Mouse (Mus musculus) kidney, embryonic 14.5 days (tissue): ENCODE results near the gene Twnk. TPM values are rescaled to one million over a fixed set of nuclear protein-coding genes. Genes with fewer than 3 reads are reported as not detected.

Experiments used
- ATAC-seq: fragments of 200-750 bp; cut with Nextera tagmentation; 2 replicates; pipeline ENCODE4 v1.8.0; 2017; ENCODE audit warnings: moderate number of reproducible peaks, mild to moderate bottlenecking, moderate TSS enrichment, moderate library complexity; ENCODE audit not compliant: low FRiP score, low TSS enrichment
- H3K27ac ChIP-seq: fragments of 300-500 bp; sonication (generic); 2 replicates; pipeline ENCODE4 v1.5.1; 2014; ENCODE audit warnings: low read depth, mild to moderate bottlenecking, low read length, moderate library complexity, mixed read lengths
- H3K27me3 ChIP-seq: fragments of 300-500 bp; sonication (generic); 2 replicates; pipeline ENCODE4 v1.6.1; 2014; ENCODE audit warnings: mild to moderate bottlenecking, low read length; ENCODE audit not compliant: control insufficient read depth, insufficient read depth
- H3K36me3 ChIP-seq: fragments of 300-500 bp; sonication (generic); 2 replicates; pipeline ENCODE4 v1.6.1; 2014; ENCODE audit warnings: low read length, mixed read lengths; ENCODE audit not compliant: control insufficient read depth, insufficient read depth
- H3K4me1 ChIP-seq: fragments of 300-500 bp; sonication (generic); 2 replicates; pipeline ENCODE4 v1.6.1; 2014; ENCODE audit warnings: low read length, mixed read lengths; ENCODE audit not compliant: control insufficient read depth, insufficient read depth
- H3K4me2 ChIP-seq: fragments of 300-500 bp; sonication (generic); replicated peaks from 2 replicates; pipeline ENCODE4 v1.6.1; 2014; ENCODE audit warnings: low read depth, mild to moderate bottlenecking, low read length
- H3K4me3 ChIP-seq: fragments of 300-500 bp; sonication (generic); 2 replicates; pipeline ENCODE4 v1.5.1; 2014; ENCODE audit warnings: mild to moderate bottlenecking, low read length
- H3K9ac ChIP-seq: fragments of 300-500 bp; sonication (generic); 2 replicates; pipeline ENCODE4 v1.6.1; 2014; ENCODE audit warnings: low read depth, mild to moderate bottlenecking, low read length, moderate library complexity
- H3K9me3 ChIP-seq: fragments of 300-500 bp; sonication (generic); 2 replicates; pipeline ENCODE4 v1.6.1; 2016; ENCODE audit warnings: low read length; ENCODE audit not compliant: control insufficient read depth
- WGBS: fragments of 180-500 bp; shearing (Covaris S2); extraction: QIAGEN DNeasy Blood & Tissue Kit; methylation state at CpG from one replicate; pipeline ENCODE4 v1.1.7; 2014; 5-methylcytosine and 5-hydroxymethylcytosine counted together
- polyA plus RNA-seq: library from polyadenylated mRNA; unstranded; fragments of >200 nt; fragmentation: Nextera tagmentation; extraction: Ambion mirVana; gene quantifications from 2 replicates; pipeline ENCODE4 v1.2.1, GENCODE M21; 2014

The Twnk gene
- polyA plus RNA-seq, 1 experiment from 2014 or later: 19.6 TPM

GRCm38 (mm10) chr19:44984420-44984819, 21.0 kb upstream of the Twnk start:
- H3K9ac ChIP-seq: no peak overlapping the region
- no peak overlapping the region for H3K27ac ChIP-seq
- ATAC-seq: no peak
- H3K36me3 ChIP-seq: peaks cover 35% of the 10 kb centered on the region
- WGBS: 94% methylated on average over 4 of the region's 4 CpGs
- H3K4me2 ChIP-seq: no peak overlapping the region
- no peaks in the 10 kb centered on the region for H3K27me3 ChIP-seq
- peaks cover 9% of the 10 kb centered on the region for H3K4me1 ChIP-seq
- no peaks in the 10 kb centered on the region for H3K9me3 ChIP-seq
- no peak overlapping the region for H3K4me3 ChIP-seq

GRCm38 (mm10) chr19:44985159-44985988, 20.1 kb upstream of the Twnk start:
- no peak overlapping the region for H3K27ac ChIP-seq
- H3K36me3 ChIP-seq: peaks cover 25% of the 10 kb centered on the region
- H3K9ac ChIP-seq: no peak overlapping the region
- ATAC-seq: no peak
- H3K9me3 ChIP-seq: no peaks in the 10 kb centered on the region
- H3K4me3 ChIP-seq: no peak overlapping the region
- H3K4me2 ChIP-seq: no peak overlapping the region
- H3K27me3 ChIP-seq: no peaks in the 10 kb centered on the region
- H3K4me1 ChIP-seq: peaks cover 17% of the 10 kb centered on the region
- 49% methylated on average over 5 of the region's 5 CpGs for WGBS

DNA sequence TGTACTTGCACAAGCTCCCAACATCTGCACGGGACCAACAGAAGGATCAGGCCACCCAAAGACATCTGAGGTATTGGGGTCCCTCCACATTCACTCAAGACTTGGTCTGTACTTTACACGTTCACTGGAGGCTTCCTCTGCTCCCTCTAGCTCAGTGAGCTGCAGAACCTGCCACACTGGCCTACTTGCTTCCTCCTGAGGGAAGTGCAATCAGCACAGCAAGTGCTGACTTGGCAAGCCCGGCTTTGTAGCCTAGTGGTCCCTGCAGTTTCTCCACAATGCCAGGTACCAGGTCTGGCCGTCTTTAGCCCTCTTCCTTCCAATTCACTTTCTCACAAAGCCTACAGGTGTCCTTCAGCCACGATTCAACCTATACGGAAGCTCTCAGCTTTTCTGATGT, 18.5 kb upstream of the Twnk start:
- Histone ChIP-seq H3K27ac (no peak overlapping the region), H3K4me2 (no peak overlapping the region), H3K4me3 (no peak overlapping the region), H3K9me3 (no peaks in the 10 kb centered on the region), H3K36me3 (peaks cover 13% of the 10 kb centered on the region; the same call in 1 of the 2 replicates), H3K4me1 (peaks cover 32% of the 10 kb centered on the region), H3K27me3 (no peaks in the 10 kb centered on the region), H3K9ac (no peak overlapping the region)
- ATAC-seq: no peak
- WGBS: 76% methylated on average over 6 of the region's 6 CpGs

- no peak overlapping the region for H3K27ac ChIP-seq
Observed at GRCm38 (mm10) chr19:44987851-44988250, 17.6 kb upstream of the Twnk start.

GRCm38 (mm10) chr19:44988321-44988720, 17.1 kb upstream of the Twnk start:
- Histone ChIP-seq H3K9me3 (no peaks in the 10 kb centered on the region), H3K9ac (peak overlapping the region; percentile 74; the same call in 1 of the 2 replicates), H3K27ac (no peak overlapping the region), H3K4me3 (peak overlapping the region; percentile 75), H3K27me3 (no peaks in the 10 kb centered on the region), H3K36me3 (peaks cover 7% of the 10 kb centered on the region; the same call in 1 of the 2 replicates), H3K4me1 (peaks cover 37% of the 10 kb centered on the region), H3K4me2 (peak overlapping the region; percentile 99)
- ATAC-seq: no peak
- WGBS: 17% methylated on average over 9 of the region's 9 CpGs

More at GRCm38 (mm10) chr19:44987851-44988250, 17.6 kb upstream of the Twnk start:
- Histone ChIP-seq H3K4me2 (no peak overlapping the region), H3K9ac (no peak overlapping the region), H3K4me1 (peaks cover 37% of the 10 kb centered on the region), H3K27me3 (no peaks in the 10 kb centered on the region), H3K36me3 (peaks cover 12% of the 10 kb centered on the region; the same call in 1 of the 2 replicates), H3K9me3 (no peaks in the 10 kb centered on the region), H3K4me3 (no peak overlapping the region)
- no peak for ATAC-seq
- 54% methylated on average over 6 of the region's 6 CpGs for WGBS

DNA sequence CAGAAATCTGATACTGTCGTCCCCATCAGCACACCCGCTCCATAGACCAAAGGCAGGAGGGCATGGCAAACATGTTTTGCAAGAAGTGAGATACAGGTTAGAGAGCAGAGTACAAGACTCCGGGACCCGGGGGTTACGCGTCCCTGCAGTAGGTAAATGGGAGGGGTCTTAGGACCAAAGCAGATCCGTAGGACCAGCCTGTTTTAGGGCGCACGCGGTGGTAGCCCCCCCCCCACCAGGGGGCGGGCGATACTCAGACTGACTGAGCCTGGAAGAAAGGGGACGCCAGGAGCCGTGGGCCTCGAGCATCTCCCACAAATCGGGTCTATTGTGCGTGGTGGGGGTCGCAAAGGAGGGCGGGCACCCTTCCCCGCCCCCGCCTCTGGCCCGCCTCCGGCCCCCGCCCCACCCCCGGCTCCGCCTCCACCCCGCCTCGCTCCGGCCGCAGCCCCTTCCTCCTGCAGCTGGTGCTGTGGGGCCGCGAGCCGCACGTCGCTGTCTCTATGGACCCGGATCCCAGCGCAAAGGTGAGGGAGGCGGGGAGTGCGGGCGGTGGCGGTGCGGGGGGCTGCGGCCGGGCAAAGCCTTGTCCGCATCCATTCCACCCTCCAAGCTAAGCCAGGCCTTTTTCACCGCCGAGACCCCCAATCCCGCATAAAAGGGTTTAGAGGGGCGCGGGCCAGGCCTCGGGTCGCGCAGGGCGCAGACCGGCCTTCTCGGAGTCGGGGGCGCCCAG, 16.5 kb upstream of the Twnk start, which contains the start of gene Sema4g:
Gene Sema4g (plus strand): TSS at position 271 of the 736 bp plus-strand sequence.
- no peaks in the 10 kb centered on the region for H3K9me3 ChIP-seq
- under 1% methylated on average over 53 of the region's 58 CpGs for WGBS
- H3K9ac ChIP-seq: peak within 1 kb of the TSS; percentile 74
- ATAC-seq: peak; percentile 63
- no peaks in the 10 kb centered on the region for H3K27me3 ChIP-seq
- H3K4me1 ChIP-seq: peaks cover 37% of the 10 kb centered on the region
- H3K4me2 ChIP-seq: peak within 1 kb of the TSS; percentile 99
- H3K4me3 ChIP-seq: peak within 1 kb of the TSS; percentile 75
- H3K27ac ChIP-seq: no peak within 1 kb of the TSS
- peaks cover 4% of the 10 kb centered on the region; the same call in 1 of the 2 replicates for H3K36me3 ChIP-seq

DNA sequence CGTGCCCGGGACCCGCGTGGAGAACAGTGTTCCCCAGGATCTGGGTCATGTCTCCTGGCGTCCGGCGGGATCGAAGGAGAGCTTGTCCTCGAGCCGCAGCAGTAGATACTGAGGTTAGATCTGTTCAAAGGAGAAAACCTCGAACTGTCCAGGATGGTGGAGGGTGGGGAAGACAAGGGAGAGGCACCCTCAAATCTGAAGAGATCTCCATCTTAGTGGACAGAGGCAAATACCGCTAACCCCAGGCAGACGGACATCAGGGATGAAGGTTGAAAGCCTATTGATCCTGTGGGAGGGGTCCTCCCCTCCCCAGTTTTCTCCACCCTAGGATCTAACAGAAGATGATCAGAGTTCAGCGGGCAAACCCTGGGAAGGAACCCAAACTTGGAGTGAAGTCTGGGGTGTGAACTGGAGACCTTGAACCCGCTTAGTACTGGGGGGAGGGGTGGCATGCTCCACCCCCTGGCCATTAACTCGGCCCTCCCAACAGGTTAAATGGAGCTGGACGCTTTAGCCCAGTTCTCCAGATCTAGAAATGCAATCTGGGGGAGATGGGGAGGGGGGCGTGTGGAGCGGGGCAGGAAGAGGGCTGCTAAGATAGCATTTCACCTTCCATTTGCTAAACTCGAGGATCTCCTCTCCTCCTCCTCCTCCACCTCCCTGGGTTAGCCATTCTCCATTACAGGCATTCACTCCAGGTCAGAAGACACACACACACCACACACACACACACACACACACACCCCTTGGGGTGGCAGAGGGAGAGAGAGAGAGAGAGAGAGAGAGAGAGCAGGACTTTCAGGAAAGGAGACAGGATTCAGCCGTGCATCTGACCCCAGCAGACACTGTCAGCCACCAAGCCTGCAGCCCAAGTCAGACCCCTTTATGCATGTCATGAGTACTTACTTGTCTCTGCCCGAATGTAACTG, 15.6 kb upstream of the Twnk start:
- Histone ChIP-seq H3K4me2 (peak overlapping the region; percentile 99), H3K4me3 (peak overlapping the region; percentile 75), H3K27ac (no peak overlapping the region), H3K9ac (peak overlapping the region; percentile 74), H3K9me3 (no peaks in the 10 kb centered on the region), H3K4me1 (peaks cover 37% of the 10 kb centered on the region), H3K36me3 (peaks cover 4% of the 10 kb centered on the region; the same call in 1 of the 2 replicates), H3K27me3 (no peaks in the 10 kb centered on the region)
- ATAC-seq: peak; percentile 25; the same call in 1 of the 2 replicates
- 3% methylated on average over 22 of the region's 22 CpGs for WGBS

DNA sequence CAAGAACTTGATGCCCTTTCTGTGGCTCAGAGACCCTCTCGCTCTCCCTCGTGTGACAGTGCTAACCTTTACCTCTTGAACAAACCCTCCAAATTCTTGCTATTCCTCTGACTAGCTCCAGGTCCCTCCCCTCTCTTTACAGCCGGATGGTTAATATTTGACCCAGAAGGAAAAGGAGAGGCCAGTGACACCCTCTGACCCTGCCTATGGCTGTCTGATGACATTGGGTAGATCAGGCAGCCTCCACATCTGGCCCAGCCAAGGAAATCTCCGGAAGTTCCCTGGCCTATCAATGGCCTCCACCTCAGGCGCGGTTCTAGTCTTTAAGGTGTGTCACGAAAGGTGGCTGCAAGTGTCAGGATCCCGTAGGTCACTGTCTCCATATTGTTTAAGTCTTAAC, 14.4 kb upstream of the Twnk start:
- WGBS: 76% methylated on average over 8 of the region's 8 CpGs
- Histone ChIP-seq H3K27me3 (no peaks in the 10 kb centered on the region), H3K36me3 (peaks cover 4% of the 10 kb centered on the region; the same call in 1 of the 2 replicates), H3K4me2 (peak overlapping the region; percentile 99), H3K27ac (no peak overlapping the region), H3K4me3 (no peak overlapping the region), H3K9me3 (no peaks in the 10 kb centered on the region), H3K4me1 (peaks cover 37% of the 10 kb centered on the region), H3K9ac (no peak overlapping the region; the same call in 1 of the 2 replicates)
- ATAC-seq: no peak
